Mouse (Mus musculus) heart, adult 9 months (tissue): ENCODE measurements around the gene Muc13.

Experiments used
- DNase-seq, 2 experiments: peaks; one replicate each; pipeline ENCODE4 v3.0.0; 2022; ENCODE audit warnings: low spot score in 2 of 2

Muc13 gene

DNA sequence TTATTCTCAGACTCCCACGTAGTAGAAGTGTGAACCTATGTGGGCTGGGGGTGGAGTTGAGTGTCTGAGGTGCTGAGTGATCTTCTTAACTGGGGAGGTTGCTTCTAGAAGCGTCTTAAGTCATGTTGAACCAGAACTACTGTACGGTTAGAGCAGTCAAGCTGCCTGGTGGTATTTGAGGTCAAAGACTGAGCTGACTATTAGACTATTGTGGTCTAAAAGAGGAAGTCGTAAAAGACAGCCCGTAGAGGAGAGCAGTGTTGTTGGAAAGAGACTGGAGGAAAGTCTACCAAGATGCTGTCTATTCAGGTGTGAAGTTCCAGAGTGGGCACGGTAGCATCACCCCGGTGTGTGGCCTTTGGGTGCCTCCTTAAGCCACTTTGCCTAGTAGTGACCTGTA, 24.0 kb upstream of the Muc13 start:
- no peak for DNase-seq

- no peak for DNase-seq
These were observed 22.9 kb upstream of the Muc13 start for GRCm38 (mm10) chr16:33770778-33771454.

- no peak for DNase-seq
These were observed 21.0 kb upstream of the Muc13 start for GRCm38 (mm10) chr16:33772809-33773208.

DNA sequence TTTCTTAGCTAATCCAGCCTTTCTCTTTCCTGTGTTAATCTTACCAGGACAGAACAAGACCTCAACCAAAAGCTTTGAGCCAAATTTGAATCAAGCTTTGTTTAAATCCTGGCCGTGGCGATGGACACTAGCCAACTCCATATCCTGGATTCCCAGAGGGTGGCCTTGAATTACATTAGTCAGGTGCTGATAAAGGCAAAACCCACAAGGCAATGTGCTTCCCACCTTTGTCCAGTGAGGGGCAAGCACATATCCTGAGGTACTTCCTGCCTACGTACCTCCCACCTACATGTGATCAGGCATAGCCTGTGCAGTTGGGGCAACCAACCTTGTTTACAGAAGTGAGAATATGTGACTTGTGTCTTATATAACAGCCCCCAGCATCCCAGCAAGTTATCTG, 18.9 kb upstream of the Muc13 start:
- DNase-seq, result no peak

DNA sequence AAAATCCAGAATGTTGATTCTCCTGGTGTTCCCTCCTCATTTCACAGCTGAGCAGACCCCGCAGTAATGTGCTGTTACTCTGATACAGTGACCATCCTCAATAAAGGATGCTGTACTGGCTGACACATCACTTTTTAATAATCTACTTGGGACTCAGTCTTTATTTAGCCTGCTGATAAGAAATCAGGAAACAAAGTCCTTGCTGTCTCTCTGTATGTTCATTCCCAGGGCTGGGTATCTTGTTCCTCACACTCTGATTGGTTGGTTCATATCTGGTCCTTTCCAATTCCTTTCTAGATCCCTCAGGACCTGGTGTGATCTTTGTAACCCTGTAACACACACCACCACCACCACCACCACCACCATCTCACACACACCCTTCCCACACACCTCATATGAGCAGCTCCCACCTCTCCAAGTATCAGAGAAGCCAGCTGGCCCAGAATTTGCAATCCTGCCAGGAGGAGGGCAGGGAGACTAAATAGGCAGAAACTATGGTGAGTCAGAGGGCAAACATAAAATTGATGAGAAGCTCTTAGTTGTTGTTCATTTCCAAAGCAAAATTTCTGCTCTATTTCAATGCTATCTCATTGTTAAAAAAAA, 18.0 kb upstream of the Muc13 start:
- DNase-seq, result no peak

DNA sequence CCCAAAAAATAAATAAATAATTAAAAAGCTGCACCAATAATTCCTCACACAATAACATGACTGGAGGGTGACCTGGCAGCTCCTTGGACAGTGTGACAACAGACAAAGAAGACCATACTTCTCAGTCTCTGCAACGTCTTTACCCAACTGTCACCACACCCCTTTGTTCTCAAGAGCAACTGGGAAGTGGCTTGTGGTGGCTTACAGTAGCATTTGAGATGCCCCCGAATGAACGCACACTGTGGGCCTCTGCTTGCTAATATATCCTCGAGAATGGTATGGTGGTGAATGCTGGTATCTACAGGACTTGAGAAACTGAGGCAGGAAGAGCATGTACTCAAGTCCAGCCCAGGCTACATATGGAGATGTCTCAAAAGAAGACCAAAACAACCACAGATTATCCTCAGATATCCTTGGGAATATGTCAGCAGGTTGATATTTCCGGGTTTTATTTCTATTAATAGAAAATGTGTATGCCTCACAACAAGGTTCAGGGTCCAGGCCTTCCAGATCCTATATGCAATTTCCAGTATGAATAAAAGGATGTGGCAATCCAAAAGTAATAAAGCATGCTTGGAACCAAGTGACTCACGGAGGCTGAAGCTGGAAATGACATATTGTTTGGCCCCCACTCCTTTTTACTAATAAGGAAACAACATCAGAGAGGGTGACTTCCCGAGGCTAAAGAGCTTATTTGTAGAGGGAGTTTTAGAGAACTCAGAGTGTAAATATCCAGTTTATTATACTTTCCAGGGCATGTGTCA, 16.9 kb upstream of the Muc13 start:
- DNase-seq, result no peak

DNA sequence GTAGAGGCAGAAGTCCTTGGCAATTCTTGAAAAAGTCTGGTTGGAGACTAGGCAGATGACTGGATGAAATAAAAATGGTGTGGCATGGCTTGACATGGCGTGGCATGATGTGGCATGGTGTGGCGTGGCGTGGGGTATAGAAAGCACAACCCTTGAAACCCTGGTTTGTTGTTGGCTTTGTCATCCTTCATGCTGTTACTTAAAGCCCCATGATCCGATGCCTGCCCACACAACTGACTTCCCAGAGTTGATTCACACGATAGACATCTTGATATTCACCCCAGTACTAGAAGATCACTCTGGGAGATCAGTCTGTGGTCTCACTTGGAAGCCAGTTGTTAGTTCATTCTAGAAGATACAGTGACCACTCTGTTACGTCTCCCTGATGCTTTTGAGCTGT, 16.2 kb upstream of the Muc13 start:
- no peak for DNase-seq

GRCm38 (mm10) chr16:33781789-33782728, 11.8 kb upstream of the Muc13 start:
- DNase-seq, result no peak

- no peak for DNase-seq
These were observed 11.1 kb upstream of the Muc13 start for GRCm38 (mm10) chr16:33782729-33783091.

GRCm38 (mm10) chr16:33784547-33784946, 9.3 kb upstream of the Muc13 start:
- DNase-seq, result no peak

DNA sequence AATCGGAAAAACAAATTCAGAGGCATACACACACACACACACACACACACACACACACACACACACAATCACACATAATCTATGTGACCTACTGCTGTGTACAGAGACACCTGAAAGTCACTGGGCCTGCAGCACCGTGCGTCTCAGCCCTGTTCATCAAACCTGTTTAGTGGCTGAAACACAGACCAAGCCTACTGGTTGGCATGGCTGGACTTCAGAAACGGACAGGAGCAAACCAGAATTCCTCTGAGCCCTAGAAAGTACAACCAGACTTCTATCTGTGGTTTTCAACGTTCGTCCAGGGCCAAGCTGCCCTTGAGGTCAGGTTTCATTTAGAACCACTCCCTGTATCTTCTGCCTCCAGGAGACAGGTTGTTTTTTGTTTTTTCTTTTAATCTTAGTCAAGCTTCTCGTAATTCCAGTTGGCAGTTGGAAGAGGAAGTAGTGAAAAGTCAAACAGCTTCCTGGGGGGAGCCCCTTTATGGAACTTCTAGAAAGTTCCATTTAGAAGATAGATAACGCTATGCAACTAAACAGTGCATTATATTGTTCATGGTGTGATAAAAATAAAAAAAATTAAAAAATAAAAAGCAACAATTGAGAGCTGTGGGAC, 8.6 kb upstream of the Muc13 start:
- DNase-seq, result no peak

DNA sequence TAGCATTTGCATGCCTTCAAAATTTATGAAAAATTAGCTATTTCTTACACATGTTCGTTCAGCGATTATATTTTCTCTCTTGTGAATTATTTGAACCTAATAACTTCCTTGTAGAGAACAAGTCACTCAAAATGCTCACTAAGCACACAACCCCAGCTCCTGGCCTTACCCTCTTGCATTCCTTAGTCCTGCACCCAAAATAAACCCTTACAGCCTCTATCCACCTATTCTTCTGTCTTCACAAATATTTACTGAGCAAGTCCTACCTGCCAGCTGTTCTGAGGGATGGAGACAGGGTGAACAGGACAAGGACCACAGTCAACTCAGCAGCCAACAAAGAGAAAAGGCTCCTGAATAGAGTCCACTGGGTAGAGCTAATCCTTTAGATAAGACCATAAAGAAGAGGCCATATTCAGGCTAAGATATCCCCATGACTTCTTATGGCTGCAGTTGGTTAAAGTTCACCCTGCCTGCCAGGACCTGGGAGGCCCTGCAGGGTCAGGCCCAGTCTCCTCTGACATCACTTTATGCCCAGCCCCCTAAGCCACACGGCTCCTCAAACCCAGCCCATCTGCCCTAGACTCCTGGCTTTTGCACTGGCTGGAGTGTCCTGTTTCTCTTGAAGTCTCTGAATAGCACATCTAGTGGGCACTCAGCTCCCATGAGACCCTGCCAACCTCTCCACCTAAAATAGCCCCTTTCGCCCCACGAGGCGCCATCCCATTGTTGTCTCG, 7.0 kb upstream of the Muc13 start:
- no peak for DNase-seq

- no peak for DNase-seq
These were observed 1.3 kb downstream of the Muc13 start for GRCm38 (mm10) chr16:33795106-33795505.

GRCm38 (mm10) chr16:33795887-33796286, 2.0 kb downstream of the Muc13 start:
- no peak for DNase-seq

GRCm38 (mm10) chr16:33796756-33797155, 2.9 kb downstream of the Muc13 start:
- no peak for DNase-seq

GRCm38 (mm10) chr16:33797860-33798259, 4.0 kb downstream of the Muc13 start:
- DNase-seq, result peak in 1 of 2 experiments; percentile 44

GRCm38 (mm10) chr16:33810002-33810401, 16.2 kb downstream of the Muc13 start:
- DNase-seq, result no peak

DNA sequence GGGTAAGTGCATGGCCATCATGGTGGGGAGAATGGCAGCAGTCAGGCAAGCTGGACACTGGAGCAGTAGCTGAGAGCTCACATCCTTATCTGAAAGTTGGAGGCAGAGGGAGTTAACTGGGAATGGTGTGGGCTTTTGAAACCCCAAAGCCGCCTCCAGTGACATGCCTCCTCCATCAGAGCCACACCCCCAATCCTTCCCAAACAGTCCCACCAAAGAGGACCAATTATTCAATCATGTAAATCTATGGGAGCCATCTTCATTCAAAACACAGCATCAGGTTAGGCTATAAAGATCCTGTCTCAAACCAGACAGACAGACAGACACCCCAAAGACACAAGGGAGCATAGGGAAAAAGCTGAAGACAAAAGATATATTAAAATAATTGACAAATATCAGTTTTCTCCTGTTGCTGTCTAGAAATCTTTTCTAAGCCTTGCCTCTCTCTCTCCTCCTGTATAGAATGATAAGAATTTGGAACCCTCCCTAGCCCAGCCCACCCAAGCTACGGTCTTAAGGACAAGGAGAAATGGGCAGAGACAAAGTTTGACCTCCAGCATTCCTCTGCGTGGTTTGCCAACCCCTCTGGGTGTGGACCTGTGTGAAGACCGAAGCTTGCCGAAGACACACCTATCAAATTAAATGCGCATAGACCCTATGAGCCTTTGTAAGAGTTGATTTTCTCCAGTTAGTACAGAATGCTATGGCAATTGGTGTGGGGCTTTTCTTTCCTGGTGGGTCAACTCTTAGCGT, 24.8 kb downstream of the Muc13 start:
- DNase-seq, result no peak

DNA sequence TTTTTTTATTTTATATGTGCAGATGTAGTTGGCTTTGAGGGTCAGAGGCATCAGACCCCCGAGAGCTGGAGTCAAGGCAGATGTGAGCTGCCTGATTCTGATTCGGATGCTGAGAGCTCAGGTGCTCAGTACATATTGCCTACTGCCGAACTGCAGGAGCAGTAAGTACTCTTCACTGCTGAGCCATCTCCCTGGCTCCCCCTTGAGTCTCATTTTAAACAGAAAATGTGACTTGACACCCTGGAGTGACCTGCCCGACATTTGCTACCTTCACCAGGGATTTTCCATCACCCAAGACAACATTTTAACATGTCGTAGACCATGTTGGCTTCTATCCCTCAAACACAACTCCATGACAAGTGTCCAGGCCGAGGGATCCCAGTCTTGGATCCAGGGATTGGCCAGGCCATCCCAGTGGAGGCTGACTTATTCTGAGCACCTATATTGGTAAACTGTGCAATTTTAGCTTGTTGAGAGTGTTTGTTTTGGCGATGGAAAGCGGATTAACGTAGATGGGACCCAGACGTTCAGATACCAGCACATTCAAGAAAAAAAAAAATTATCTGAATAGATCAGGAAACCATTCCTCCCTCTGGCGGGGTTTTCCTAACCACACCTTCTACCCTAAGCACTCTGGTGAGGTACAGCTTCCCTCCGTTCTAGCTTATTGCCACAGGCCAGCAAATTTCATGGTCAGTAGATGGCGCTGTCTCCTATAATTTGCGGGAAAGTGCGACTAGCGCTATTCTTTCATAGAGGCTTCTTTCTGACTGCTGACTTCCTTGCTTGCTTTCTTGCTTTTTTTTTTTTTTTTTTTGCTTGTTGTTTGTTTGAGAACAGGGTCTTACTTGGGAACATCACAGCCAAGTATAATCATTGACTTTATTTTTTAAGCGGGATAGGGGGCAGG, 26.7 kb downstream of the Muc13 start:
- DNase-seq, result peak; percentile 45 to 84
